Mouse (Mus musculus) layer of hippocampus, postnatal 10 days (tissue): Measurements from ENCODE around the gene Ifitm2. TPM values are rescaled to one million over a fixed set of nuclear protein-coding genes. Genes with fewer than 3 reads are reported as not detected.
"Not testable (repeated sequence)": the region's sequence is repeated elsewhere in the genome, so short reads cannot be mapped to it uniquely, and the experiment has no call there.

Experiments used
- DNase-seq, 2 experiments: peaks; one replicate each; pipeline ENCODE4 v3.0.0; 2021; ENCODE audit warnings: low spot score in 2 of 2
- long read RNA-seq: library from polyadenylated mRNA; stranded (forward); transcript quantifications from one replicate; pipeline ENCODE4 v2.0.0, GENCODE M21; 2023
- total RNA-seq, 2 experiments: library from RNA; stranded (reverse); gene quantifications; 2 replicates each; pipeline ENCODE4 v1.2.3; 2021

Ifitm2 gene
- 10 to 100 TPM; 20.3 to 27.0 TPM for total RNA-seq
- long read RNA-seq, transcript Ifitm2-201 (2 exons, 655 nt) = major isoform, 31 of 31 reads
- long read RNA-seq, partial matches to known transcripts = 0 of 31 reads
- long read RNA-seq, other reads (novel, unspliced or antisense) = 0 of 31 reads

DNA sequence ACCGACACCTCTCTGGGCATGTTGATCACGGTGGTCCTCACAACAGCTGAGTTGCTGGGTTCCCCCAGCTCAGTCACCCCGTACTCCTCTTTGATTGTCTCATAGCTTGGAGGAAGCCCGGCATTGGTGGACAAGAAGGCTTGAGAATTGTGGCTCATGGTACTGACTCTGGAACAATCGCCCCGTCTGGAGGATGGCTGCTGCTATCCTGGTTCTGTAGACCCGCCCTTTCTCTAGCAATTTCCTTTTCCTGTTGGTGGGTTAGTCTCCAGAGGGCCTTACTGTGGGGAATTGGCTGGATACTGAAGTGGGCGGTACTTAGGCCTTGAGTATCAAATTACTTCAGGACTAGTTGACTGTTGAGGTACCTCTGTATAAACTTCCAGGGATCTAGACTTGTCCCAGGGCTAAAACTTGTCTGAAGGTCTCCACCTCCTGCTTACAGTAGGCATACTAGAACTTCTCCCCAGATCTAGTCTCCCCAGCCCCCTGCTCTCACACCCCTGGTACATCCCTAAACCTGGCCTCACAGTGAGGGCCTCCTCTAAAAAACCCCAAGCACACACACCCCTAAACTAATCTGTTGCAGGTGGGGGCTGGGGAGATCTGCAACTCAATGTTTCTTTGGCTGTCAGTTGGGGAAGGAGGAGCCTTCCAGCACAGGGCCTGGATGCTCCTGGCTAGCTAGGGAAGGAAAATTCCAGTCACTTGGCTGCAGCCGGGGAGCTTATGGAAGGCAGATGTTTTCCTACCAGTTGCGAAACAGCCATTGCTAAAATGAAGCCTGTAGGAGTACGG, at the start of gene Ifitm2, which contains the start of gene Gm45717:
TSS of gene Ifitm2 (minus strand) at position 230 of the 798 bp plus-strand sequence.
TSS of gene Gm45717 (minus strand) at position 180 of the 798 bp plus-strand sequence.
- DNase-seq = no peak

DNA sequence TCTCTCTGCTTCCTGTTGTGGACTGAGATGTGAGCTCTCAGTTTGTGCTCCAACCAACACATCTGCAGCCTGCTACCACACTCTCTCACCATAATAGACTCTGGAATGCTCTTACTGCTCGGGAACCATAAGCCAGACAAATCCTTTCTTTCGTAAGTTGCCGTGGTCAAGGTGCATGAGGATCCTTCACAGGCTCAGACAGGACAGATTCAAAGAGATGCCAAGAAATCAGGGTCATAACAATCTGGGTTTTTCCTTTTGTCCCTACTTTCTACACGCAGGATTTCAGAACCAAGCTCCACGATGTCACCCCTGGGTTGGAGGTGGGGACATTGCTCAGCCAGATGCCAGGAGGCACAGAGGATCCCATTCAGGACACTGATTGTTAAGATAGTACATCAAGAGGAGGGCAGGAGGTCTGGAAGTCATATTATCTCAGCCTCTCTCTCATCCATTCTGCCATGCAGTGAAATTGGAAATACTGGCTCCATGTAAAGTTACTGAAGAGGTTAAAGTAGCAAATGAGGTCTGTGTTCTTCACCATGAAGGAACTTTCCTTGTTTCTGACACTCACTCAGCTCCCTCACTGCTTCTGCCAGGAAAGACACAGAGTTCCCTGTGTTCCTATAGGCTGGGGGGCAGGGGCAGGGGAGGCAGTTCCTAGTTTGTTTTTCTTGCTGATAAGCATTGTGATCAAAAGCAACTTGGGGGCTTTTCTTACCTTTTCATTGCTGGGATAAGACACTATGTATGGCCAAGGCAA, 47.6 kb upstream of the Ifitm2 start:
- no peak for DNase-seq

DNA sequence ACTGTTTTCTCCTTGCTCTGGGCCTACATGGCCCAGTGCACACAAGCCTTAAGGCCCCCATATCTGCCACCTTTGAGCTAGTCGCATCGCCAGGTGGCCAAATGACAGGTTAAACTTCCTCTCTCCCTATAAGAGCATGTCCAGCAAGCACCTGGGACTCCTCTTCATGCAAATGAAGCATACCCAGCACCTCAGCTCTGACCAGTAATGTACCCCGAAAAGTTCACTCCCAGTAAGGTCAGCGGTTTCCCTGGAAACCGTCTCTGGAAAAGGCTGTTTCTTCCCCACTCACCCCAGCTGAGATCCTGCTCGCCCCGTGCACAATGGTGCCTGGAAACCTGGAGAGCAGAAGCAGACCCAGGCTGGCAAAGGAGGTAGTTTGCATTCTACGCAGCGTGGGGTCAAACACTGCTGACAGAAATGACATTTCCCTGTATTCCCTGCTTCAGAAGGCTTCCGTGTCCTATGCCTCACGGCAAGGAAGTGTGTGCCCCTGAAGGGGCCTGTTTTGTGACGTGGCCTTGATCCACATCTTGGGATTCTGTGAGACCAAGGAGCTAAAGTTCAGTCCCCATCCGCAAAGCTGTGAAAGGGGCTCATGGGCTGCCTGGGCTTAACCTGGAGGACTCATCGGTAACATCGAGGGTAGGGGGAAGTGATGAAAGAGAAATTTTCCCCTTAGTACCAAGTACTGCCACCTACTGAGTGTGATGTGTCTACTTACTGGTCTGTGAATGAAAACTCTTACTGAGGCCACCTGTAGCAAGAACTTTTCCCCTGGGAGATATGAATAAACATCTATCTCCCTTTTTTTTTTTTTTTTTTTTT, 45.3 kb upstream of the Ifitm2 start:
- no peak for DNase-seq

DNA sequence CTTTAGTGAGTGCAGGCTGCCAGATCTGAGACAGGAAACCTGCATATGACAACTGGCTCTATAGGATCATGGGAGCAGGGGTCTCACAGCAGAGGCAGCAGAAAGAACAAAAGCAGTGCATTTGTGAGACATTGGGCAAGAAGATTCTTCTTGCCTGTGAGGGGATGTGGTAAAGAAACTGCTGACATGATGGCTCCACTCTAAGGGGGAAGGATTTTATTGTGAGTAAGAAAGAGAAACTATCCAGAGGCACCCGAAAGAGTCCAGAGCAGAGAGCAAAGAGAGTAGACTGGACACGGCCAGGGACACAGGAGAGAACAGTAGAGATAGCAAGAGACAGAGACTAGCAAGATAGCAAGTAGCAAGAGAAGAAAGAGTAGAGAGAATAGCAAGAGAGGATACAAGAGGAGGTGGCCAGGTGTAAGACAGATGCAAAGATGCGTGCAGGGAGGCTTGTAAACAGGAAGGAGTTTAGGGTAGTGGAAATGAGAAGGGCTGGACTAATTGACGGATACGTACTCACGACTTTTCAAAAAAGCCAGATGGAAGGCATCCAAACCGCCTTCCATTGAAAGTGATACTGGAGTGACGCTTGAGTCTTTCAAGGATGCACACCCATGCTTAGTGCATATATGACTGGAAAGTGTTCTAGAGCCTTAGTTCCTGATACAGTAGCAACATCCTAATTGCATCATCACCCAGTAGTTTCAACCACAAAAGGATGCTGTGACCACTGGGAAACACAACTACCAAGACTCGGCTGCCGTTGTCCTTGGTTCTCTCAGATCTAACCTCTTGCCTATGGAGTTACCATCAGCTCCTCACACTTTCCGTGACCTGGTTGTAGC, 43.3 kb upstream of the Ifitm2 start:
- DNase-seq = no peak

DNA sequence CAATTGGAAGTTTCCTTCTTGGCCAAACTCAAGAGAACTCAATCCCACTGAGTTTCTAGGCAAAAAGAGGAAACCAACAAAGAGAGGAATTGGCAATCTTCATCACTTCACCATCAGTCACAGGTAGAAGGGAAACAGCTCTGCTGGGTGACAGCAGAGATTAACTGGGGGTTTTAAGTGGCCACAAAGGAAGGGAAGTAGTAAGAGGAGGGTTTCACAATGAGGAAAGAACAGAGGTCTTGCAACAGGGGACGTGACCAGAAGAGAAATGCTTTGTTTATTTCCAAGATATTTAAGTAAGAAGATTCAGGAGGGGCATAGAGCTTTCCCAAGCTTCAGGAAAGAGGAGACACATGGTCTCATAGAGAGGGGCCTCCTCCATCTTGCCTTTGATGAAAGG, 42.0 kb upstream of the Ifitm2 start:
- DNase-seq = no peak

DNA sequence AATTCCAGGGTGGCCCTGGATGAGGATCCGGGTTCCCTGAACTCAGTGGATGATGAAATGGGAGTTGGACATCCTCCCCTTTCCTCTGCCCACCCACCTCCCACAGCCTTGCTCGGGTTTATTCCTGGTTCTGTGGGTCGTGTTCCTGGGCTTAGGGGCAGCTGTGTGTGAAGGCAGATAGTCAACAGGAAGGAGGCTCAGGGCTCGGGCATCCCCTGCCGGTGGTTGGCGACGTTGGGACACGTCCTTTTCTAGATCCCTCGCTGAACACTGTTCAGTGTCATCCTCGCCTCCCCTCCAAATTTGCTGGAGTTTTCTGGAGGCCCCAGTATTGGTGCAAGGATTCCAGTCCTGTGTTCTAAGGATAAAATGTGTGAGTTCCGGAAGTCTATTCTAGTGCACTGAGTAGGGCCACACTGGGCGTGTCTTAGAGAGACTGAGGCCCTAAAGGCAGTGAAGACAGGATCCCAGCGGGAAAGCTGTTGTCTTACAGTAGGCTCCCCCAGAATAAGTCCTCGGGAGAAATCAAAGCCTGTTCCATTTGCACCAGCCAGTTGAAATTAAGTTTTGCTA, 35.4 kb upstream of the Ifitm2 start:
- DNase-seq = no peak

DNA sequence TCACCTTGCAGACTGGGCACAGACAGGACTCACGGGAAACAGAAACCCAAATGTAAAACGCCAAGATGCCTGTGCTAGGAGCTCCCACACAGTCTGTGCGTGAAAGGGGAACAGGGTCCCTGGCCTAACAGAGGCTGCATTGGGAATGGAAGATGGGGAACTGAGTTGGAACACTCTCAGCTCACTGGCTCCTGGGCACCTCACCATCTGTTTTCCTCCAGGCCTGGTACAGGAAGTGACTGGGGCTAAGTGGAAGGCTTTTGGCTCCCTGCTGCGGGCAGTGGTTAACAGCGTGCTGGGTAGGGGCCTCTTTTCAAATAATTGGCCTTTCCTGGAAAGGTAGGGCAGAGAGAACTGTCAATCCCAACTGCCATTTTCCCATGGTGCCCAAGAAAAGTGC, 34.8 kb upstream of the Ifitm2 start:
- DNase-seq = no peak

DNA sequence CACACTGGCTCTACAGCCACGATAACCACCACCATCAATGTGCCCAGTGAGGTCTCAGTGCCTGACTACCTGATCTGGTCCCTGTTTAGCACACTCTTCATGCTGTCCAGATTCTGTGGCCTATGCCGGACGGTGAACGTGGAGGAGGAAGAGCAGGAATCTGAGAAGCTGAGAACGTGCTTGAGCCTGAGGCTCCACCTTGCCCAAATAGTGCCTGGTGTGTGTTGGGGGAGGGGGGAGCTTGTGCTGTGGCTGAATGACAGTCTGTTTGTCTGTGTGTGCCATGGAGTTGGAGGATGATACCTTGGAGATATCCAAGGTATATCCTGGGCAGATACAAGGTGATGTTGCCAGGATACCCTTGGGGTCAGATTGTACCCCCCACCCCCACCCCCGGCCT, 34.4 kb upstream of the Ifitm2 start:
- DNase-seq = no peak

DNA sequence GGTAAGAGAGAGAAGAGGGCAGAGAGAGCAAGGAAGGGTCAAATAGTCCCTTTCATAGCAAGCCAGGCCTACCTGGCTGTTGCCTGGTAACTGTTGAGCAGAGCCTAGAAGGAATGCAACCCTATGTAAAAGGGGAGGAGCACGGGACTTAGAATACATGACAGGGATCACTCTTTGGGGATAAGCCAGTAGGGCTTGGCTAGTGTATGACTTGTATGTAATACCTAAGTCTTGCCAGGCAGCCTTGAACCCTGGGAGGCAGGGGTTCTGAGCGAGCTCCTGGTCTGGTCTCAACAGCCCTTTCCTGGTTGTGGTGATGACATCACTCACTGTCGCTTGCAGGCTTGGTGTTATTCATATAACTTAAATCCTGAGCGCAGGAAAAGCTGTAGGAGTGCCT, 33.2 kb upstream of the Ifitm2 start:
- DNase-seq = no peak

DNA sequence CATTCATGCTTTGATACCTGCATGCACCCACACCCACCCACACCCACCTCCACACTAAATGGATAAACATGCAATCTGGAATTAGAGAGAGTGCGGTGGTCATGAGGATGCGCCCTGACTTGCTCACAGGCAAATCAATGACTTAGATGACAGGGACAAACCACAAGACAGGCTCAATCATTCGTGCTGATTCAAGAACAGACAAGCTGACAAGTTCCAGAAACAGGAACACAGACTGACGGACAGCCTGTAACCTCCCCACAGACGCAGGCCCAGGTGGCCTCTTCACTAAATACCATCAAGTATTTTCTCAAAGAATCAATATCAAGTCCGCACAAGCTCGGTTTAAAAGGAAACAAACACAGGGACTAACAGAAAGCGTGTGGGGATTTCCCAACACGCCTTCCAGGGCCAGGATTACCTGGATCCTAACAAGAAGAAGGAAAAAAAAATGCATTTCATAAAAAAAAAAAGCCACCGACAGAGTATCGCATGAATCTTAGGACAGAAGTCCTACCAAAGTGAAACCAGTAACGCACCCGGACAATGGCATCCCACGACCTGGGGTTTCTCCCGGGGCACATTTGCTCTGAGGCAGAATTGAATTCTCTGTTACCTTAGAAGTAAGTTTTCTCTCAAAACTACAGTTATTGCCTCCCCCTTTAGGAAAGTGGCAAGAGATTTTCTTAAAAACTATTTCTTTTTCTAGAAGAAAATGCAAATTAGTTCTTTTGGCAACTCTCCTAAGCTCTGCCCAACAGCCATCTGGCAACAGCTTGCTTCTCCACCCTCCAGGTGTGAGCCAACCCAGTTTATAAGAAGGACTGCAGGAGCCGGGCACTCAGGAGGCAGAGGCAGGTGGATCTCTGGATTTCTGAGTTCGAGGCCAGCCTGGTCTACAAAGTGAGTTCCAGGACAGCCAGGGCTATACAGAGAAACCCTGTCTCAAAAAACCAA, 31.7 kb upstream of the Ifitm2 start:
- no peak for DNase-seq

DNA sequence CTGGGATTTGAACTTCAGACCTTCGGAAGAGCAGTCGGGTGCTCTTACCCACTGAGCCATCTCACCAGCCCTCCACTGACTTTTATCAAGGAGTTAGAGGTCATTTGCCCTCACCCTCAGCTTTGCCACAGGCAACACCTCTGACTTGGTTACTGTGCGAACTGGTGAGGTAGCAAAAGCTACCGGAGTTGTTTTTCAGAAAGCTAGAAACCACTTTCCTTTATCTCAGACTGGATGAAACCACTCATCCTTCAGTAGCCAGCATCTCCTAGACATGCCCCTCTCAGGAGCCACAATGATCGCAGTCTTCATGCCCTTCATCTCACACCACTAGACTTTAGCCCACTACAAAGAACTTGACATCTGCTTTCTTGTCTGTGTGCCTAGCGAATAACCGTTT, 27.2 kb upstream of the Ifitm2 start:
- DNase-seq = no peak

DNA sequence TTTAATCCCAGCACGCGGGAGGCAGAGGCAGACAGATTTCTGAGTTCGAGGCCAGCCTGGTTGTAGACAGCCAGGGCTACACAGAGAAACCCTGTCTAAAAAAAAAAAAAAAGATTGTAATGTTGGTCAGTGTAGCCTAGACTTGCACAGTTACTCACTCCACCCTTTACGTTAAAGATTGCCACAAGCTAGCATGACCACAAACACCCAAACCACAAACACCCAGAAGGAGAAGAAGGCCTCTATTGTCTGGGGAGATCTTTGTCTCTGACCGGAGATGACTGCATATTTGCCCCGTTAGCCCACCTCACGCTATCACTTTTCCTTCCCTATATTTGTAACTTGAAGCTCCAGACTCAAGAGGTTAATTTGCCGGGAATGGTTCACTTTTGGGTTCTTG, 25.9 kb upstream of the Ifitm2 start:
- DNase-seq = no peak

DNA sequence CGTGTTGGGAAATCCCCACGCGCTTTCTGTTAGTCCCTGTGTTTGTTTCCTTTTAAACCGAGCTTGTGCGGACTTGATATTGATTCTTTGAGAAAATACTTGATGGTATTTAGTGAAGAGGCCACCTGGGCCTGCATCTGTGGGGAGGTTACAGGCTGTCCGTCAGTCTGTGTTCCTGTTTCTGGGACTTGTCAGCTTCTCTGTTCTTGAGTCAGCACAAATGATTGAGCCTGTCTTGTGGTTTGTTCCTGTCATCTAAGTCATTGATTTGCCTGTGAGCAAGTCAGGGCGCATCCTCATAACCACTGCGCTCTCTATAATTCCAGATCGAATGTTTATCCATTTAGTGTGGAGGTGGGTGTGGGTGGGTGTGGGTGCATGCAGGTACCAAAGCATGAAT, 20.9 kb upstream of the Ifitm2 start:
- not testable (repeated sequence) for DNase-seq

DNA sequence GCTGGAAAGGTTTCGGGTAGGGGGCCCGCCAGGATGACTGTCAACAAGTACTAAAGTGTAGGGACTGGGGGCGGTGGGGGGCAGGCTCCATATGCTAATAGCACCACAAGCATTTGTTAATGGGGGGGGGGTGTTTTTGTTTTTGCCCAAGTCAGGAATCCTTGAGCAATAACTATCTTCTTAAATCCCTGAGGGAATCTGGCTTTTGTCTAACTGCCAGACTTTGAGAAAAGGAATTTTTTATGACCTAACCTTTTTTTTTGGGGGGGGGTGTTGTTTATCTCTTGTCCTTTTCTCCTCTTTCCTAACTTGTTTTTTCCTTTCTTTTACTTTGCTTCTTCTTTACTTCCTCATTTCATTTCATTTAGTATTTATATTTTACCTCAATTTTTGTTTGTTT, 19.7 kb upstream of the Ifitm2 start:
- no peak for DNase-seq

DNA sequence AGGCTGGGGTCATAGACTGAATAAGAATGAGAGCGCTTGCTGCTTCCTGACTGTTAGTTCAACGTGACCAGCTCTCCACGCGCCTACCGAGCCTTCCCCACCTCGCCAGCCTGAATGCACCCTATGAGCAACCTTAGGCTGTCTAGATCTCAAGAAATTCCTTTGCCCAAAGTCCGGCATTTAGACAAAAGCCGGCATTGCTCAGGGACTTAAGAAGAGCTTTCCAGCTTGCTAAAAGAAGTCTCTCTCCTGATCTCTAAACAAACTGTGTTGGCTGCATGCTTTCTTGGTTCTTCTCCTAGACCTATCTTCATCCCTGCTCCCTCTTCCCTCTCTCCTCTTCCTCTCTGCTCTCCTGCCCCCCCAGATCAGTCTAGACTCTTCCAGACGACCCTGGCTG, 19.2 kb upstream of the Ifitm2 start:
- DNase-seq = no peak

DNA sequence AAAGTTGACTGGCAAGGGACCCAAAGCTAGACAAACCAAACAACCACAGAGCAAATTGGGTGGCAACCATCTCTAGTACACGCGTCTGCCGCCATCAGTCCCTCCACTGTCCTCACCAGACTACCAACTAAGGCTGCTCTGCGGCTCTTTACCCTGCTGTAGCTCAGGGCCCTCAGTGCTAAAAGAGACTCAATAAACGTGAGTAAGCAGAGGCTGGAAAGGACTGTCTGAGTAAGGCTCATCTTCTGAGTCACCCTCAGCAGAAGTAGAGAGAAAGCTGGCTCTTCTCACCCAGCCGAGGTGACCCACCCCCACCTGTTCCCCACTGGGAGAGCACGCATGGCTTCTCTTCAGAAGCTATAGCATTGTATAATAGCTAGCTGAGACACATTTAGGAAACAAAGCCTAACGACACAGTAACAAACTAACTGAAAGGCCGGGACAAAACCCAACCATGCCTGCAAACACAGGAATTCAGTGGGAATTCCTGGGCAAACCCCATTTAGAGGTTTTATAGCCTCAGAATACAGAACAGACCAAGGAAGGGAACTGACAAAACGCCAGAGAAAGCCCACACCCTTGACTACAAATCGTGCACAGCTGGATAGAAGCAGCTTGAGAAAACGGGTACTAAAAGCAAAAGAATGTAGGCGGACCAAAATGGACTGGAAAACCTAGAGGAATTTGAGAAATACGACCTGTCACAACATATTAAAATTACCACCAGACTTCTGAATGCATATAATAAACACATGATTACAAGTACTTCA, 17.8 kb upstream of the Ifitm2 start:
- no peak for DNase-seq

DNA sequence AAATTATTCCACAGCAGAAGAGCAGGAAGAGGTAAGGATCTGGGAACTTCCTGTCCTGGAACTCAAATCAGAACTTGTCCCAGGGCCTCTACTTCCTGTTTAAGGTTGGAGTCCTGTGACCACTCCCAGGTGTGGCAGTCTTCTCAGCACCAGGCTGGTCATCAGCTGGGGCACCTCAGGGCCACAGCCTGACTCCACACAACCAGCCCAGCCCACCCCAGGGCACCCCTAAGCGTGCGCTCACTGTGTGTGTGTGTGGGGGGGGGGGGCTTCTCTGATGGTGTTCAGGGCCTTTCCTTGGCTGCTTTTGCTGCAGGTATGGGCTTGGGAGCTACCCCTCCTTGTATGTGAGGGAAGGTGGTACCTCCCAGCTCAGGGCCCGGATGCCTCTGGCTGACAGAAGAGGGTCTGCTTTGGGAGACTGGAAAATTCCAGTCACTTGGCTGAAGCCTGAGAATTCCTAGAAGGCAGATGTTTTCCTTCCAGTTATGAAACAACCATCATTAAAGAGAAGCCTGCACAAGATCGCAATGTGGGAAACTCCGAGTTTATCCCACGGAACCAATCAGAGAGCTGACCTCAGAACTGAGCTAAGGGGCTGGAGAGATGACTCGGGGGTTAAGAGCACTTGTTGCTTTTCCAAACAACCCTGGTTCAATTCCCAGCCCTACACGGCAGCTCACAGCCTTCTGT, 15.8 kb upstream of the Ifitm2 start:
- no peak for DNase-seq

DNA sequence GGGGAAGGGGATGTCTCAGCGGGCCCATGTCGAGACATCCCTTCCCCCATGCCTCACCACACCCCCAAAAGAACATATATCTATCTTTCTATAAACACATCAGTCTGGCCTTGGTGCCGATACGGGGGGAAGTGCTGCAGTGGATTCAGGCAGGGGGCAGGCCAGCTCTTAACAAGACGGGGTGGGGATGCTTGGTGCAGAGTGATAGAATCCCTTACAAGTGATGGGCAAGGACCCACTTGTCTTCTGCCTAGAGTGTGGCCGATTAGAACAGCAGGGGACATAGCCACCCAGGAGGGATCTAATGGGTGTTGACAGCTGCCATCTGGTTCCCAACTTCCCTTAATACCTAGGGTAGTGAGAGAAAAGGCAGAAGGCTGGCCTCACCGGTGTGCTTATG, 15.1 kb upstream of the Ifitm2 start:
- no peak for DNase-seq
